Mouse (Mus musculus) bone marrow, adult 2 months (tissue): ENCODE measurements around the gene Gm49403.

ENCODE experiments used
- CTCF ChIP-seq: fragments of 200-500 bp; IDR thresholded peaks from 2 replicates; pipeline ENCODE4 v1.5.1; 2011; ENCODE audit warnings: low read length, control low read depth; ENCODE audit not compliant: control insufficient read depth, insufficient read depth
- POLR2A ChIP-seq: fragments of 200-500 bp; IDR thresholded peaks from 2 replicates; pipeline ENCODE4 v1.6.1; 2011; ENCODE audit warnings: low read depth, mild to moderate bottlenecking, control low read depth, low read length, borderline replicate concordance; ENCODE audit not compliant: control insufficient read depth

- TF ChIP-seq CTCF (no peak), POLR2A (no peak)
These were observed 8.7 kb upstream of the Gm49403 start for GRCm38 (mm10) chr19:8875031-8875430.
